Mouse (Mus musculus): Measurements from ENCODE around the gene Nabp2.

Nabp2 gene

DNA sequence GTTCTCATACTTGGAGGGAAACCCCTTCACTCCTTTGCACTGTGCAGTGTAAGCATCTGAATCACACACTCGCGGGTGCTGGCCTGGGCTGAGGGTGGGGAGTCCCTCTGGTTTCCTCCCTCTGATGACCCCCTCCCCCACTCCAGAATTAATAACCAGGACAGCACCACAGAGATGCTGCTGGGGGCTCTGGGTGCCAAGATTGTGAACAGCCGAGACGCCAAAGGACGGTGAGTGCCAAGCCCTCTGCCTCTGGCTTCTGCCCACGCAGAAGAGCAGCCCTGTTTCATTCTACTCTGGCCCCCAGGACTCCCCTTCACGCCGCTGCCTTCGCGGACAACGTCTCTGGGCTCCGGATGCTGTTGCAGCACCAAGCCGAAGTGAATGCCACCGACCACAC lies 22.4 kb downstream of the Nabp2 start:
- no peak for DNase-seq (ENCODE audit: extremely low spot score, low spot score)

DNA sequence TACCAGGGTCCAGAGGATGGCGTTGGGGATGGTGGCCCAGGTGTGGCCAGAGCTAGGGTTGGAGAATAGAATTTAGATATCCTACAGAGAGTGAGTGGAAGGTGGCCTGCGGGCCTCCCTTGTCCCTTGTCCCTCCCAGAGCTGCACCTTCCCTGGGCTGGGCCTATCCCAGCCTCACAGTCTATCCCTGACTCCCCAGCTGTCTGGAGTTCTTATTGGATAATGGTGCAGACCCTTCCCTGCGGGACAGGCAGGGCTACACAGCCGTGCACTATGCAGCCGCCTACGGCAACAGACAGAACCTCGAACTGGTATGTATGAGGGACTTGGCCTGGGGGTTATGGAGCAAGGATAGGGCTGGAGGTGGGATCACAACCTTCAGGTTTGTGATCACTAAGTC lies 25.4 kb downstream of the Nabp2 start:
- DNase-seq (ENCODE audit: extremely low spot score, low spot score): no peak

DNA sequence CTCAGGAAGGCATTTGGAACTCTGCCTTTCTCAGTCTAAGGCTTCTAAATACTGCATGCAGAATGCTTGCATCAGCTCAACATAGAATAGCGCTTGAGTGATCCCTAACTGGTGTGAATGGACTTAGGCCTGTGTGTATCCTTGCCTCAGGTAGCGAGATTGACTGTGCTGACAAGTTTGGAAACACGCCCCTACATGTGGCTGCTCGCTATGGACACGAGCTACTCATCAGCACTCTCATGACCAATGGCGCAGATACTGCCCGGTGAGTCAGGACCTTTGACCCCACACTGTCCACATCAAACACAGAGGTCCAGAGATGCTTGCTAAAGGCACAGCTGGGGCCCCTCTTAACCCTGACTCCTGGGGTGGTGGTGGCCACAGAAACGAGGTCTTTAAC lies 28.8 kb downstream of the Nabp2 start:
- DNase-seq (ENCODE audit: extremely low spot score, low spot score): no peak

DNA sequence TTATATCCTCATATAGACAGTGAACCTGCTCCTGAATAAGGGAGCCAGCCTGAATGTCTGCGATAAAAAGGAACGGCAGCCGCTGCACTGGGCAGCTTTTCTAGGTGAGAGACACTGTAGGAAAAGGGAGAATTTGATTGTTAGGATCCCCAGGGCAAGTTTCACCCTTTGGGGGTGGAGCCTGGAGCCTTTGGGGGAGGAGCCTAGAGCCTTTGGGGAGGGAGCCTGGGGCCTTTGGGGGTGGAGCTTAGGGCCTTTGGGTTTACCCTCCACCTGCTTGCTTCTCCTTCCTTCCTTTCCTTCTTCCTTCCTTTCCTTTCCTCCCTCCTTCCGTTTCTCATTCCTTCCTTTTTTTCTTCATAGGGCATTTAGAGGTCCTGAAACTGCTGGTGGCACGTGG lies 30.7 kb downstream of the Nabp2 start:
- no peak for DNase-seq (ENCODE audit: extremely low spot score, low spot score)

DNA sequence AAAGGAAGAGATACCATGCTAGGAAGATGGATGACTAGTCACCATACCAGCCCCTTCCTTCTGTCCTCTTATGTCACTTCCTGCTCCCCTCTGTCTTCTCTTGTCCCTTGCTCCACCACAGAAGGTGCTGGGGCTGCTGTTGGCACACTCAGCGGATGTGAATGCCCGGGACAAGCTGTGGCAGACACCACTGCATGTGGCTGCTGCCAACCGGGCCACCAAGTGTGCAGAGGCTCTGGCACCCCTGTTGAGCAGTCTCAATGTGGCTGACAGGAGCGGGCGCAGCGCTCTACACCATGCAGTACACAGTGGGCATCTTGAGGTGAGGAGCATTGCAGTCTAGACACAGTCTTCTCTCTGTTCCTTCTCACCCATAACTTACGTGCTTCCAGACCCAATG lies 32.0 kb downstream of the Nabp2 start:
- DNase-seq (ENCODE audit: extremely low spot score, low spot score): no peak

DNA sequence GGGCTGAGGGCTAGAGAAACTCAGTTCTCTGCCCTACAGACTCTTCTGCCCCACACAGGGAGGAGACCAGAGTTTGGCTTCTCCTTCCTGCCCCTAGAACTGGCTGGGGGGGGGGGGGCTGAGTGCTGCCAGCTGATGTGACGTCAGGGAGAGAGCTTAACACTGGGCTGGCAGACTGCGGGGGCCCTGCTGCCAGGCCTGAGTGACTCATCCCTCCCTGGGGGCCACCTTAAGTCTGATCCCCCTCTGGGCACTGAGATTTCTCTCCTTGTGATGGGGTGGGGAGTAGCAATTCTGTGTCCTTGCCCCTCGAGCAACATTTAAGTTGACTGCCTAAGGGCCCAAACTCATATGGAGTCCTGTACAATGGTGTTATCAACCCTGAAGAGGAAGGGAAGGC lies 32.8 kb downstream of the Nabp2 start:
- no peak for DNase-seq (ENCODE audit: extremely low spot score, low spot score)

DNA sequence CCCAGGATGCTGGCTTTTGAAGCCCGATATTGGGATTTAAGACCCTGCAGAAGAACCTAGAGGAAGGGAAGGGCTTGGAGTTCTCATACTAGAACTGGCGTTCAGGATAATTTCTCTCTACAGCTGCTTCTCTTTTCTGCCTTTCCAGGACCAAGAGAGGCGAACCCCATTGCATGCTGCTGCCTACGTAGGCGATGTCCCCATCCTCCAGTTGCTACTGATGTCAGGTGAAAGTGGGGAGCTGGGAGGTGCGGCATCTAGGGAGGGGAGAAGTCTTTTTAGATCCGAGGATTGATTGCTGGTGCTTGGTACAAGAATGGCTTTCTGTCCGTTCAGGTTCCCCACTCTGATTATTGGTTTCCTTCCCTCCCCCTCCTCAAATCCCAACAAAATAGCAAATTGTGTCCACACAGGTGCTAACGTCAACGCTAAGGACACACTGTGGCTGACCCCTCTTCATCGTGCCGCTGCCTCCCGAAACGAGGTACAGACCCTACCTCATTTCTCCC lies 33.3 kb downstream of the Nabp2 start:
- no peak for DNase-seq (ENCODE audit: extremely low spot score, low spot score)

DNA sequence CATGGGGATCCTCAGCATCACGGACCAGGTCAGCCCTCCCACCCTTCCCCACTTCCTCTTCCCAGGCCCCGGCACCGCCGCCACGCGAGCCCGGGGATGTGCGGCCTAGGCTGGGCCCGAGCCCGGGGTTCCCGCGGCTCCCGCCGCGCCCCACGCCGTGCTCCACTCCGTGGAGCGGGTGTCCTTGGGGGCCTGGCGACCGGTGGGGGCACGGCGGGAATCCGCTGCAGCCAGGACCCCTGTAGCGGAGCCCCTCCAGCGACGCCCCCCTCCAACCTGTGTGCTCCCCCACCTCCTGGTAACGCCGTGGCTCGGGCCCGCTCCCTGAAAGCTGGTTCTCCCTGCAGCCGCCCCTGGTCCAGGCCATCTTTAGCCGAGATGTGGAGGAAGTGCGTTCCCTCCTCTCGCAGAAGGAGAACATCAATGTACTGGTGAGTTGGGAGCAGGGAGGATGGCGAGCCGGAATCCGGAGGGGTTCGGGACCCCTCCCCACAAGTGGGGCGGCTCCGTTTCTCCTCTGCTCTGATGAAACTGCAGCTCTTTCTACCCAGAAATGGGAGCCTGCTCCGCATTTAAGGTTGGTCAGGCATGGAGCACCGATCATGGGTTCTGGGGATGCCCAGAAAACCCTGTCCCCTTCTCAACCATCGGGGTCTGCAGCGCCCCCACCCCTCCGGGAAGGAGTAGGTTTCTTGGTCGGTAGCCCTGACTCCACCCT lies 33.9 kb downstream of the Nabp2 start:
- peak; percentile 74 for DNase-seq (ENCODE audit: extremely low spot score, low spot score)

DNA sequence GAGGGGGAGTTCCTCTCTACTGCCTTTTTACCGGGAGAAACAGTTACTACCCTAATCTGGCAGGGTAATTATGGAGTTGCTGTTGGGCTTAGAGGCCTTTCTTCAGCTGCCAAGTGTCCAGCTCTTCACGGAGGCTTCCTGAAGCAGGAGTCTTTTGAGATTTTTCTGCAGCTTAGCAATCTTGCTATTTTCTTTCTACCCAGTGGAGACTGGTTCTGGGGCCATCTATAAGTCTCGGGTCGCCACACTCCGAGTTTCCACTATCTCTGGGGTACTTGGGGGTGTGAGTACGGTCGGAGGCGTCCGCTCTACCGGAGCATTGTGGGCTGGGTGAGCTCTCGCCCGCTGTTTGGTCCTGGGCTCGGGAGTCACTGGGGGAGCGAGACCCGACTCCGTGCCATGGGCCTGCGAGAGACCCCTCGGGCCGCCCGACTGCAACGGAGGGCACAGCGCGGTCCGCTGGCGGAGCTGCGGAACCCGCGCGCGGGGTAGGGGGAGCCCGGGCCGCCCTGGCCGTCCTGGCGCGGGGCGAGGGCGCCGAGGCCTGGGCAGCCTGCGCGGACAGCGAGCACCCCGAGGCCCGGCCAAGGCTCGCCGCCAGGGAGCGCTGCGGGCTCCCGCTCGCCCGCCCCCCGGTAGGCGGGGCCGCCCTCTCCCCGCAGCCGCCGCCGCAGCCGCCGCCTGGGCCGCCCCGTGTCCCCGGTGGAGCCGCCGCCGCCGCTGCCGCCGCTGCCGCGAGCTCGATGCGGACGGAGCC lies 34.7 kb downstream of the Nabp2 start, which contains the start of gene Ankrd52:
TSS of gene Ankrd52 (plus strand) at position 661 of the 757 bp plus-strand sequence.
- DNase-seq (ENCODE audit: extremely low spot score, low spot score): peak; percentile 88

DNA sequence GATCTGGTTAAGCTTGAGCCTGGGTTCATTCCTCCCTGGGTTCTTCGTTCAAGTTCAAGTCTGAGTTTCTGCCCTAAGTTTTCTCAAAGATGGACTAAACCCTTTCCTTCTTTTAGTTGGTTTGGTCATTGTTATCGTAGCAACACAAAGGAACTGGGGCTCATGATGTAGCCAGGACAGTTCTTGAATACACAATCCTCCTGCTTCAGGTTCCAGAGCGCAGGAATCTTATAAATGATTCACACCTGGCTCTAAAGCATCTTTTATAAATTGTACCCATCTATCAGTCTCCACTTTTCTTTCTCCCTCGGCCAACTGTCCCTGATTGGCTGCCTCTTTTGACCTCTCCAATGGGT lies 35.2 kb downstream of the Nabp2 start:
- no peak for DNase-seq (ENCODE audit: extremely low spot score, low spot score)

DNA sequence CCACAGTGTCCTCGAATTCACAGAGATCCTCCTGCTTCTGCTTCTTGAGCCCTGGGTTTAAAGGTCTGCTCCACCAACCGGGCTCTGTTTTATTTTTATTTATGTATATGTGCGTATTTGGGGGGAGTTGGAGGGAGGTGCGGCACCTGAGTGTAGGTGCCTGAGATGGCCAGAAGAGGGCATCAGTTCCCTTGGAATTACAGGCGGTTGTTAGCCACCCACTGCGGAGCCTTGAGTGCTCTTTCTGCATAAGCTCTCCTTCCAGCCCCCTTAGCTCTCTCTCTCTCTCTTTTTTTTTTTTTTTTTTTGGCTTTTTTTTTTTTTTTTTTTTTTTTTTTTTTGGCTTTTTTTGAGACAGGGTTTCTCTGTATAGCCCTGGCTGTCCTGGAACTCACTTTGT lies 36.9 kb downstream of the Nabp2 start:
- no peak for DNase-seq (ENCODE audit: extremely low spot score, low spot score)

DNA sequence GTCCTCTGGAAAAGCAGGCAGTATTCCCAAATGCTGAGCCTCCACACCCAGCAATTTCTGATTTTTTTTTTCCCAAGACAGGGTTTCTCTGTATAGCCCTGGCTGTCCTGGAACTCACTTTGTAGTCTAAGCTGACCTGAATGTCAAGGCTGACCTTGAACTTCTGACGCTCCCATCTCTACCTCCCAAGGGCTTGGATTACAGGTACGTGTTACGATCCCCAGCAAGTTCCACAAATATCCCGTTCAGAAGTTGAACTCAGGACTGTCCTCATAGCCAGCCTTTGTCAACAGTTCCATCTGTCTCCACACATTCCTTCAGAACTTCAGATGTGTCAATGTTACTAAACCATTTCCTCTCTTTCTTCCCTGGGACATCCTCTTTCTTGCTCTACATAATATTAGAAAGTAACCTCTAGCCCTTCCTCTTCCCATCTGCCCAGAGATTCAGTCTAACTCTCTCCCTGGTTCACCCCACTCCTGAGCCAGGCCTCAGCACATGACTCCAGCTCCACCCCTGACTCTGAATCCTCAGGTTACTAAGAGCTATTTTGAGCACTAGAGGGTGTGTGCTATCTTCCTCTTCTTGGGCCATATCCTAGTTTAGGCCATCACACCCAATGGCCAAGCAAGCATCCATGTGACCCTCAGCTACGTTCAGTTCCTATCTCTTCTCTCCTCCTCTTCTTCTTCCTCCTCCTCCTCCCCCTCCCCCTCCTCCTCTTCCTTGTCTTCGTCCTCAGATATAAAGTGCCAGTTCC lies 38.1 kb downstream of the Nabp2 start:
- no peak for DNase-seq (ENCODE audit: extremely low spot score, low spot score)

DNA sequence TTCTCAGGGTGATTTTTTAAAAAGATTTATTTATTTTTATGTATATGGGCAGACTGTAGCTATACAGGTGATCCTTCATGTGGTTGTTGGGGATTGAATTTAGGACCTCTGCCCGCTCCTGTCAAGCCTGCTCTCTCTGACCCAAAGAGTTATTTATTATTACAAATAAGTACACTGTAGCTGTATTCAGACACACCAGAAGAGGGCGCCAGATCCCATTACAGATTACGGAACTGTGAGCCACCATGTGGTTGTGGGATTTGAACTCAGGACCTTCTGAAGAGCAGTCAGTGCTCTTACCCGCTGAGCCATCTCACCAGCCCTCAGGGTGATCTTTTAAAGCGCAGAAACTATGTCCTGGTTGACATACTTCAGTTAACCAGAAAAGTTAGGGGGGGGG lies 39.1 kb downstream of the Nabp2 start:
- DNase-seq (ENCODE audit: extremely low spot score, low spot score): no peak

DNA sequence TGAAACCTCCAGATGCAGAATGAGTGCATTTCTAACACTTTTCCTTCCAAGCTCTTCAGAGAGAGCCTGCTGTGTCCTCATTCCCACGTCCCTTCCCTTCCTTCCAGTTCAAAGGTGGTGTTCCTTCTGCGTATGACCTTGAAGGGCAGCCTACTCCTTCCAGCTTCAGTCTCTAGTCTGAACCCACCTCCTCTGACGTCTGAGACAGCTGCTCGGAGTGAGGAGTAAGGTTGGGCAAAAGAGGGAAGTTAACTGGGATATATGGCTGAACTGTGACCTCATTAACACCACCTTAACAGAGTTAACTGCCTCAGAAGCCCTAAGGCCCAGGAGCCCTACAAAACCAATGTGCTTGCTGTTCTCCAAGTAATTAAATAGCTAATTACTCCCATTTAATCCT lies 40.7 kb downstream of the Nabp2 start:
- DNase-seq (ENCODE audit: extremely low spot score, low spot score): no peak

DNA sequence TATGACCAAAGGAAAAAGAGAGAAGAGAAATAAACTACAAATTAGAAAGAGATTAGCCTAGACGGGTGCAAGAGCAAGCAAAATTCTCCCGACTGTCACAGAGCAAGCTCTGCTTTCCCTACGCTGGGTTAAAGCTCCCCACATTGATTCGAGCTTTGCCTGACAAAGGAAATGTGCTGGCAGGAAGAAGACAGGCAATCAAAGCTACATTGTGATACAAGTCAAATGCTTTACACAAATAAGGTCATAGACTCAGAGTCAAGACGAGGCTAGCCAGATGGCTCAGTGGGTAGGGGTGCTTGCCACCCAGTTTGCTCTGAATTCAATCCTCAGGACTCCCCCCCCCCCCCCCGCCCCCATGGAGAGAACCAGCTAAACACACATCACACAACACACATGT lies 41.3 kb downstream of the Nabp2 start:
- no peak for DNase-seq (ENCODE audit: extremely low spot score, low spot score)

DNA sequence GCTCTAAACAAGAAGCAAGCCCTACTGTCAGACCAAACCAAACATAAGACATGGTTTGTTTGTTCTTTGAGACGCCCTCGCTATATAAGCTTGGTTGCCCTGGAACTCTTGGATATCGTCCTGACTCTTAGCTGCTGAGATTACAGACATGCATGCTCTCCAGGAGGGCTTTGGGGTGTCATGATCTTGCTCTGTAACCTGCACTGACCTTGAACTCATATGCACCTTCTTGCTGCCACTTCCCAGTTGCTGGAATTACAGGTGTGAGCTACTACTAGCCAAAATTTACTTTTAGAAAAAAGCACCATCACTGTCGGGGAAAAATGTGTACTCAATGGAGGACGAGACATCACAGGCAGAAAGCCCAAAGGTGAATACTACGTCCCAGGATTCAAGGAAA lies 41.7 kb downstream of the Nabp2 start:
- DNase-seq (ENCODE audit: extremely low spot score, low spot score): no peak

DNA sequence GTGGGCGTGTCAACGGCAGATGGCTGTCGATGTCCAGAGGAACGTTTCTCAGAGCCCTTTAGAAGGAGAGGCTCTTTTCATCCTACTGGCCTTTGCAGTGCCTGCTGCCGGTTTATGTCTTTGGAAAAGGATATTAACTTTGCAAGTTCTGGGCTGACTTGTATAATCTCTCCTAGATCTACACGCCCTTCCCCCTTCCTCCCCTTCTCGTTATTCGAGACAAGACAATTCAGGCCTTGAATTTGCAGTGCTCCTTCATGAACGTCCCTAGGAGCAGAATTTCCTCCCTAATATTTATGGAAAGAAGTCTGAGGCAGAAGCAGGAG lies 42.1 kb downstream of the Nabp2 start:
- DNase-seq (ENCODE audit: extremely low spot score, low spot score): no peak

DNA sequence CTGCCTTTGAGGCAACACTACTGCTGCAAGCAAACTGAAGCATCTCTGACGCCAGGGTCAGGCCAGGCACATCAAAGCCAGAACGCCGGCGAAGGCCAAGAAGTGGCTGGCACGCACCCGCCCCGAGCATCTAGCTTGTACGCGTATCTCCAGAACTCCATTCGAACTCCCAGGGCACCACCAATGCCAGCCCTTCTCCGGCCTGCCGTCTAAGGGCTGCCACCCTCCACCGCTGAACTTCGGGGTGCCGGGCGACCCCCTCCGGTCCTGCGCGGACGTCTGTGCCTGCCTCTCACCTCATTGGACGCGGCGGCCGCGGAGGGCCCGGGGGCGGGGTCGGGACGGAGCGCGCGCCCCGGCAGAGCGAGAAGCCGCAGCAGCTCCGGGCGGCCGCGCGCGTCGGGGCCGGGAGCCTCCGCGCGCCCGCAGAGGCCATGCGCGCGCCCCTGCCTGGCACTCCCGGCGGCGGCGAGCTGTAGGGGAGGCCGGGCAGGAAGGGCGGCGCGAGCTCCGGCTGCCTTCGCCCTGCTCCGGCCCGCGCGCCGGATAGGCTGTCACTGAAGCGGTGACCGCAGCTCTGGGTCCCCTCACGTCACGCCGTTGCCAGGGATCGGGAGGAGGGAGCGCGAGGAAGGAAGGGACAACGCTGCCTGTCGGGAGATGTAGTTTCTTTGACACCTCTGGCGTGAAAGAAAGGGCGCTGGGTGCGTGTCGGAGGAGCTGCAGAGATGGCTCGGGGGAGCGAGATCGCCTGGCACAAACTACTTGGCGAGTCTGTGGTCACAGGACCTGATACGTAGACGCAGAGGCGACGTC lies 42.7 kb downstream of the Nabp2 start, which contains the start of gene Coq10a:
TSS of gene Coq10a (minus strand) at position 596 of the 816 bp plus-strand sequence.
- peak; percentile 91 for DNase-seq (ENCODE audit: extremely low spot score, low spot score)

DNA sequence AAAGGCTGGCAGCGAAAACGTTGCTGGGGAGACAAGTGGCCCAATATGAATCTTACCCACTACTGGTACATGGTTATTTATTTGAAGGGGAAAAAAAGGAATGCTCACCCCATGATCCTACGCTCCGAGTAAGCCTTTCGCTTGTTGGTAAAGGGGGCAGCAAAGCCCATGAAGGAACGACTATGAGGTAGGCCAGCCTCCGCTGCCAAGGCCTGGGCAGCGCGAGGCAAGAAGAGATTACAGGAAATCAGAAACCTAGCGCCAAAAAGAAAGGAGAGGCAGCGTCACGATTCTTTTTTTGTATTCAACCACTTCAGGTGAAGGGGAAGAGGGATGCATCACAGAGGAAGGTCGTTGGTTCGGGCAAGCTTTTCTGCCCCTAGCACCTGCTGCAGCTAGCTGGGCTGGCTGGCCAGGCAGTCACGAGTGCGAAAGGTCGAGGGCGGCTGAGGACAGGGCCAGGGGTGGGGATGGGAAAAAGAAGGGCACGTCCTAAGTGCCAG lies 43.3 kb downstream of the Nabp2 start:
- no peak for DNase-seq (ENCODE audit: extremely low spot score, low spot score)

DNA sequence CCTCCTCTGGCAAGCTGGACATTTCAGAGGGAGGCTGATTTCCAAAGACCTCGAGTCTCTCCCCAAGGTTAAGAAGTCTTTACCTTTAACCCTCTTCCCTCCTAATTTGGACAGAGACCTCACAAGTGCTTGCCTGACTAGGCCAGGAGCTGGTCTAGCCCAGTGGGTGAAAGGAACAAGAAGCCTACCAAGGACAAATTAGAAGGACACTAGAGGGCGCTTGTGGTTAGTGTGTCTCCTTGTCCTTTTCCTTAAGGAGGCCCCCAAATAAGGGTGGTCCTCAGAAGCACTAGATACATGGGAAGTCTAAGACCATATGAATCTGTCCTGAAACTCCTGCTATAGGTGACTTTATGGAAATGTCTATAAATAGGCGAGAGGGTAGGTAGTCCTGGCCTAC lies 48.7 kb downstream of the Nabp2 start:
- no peak for DNase-seq (ENCODE audit: extremely low spot score, low spot score)

DNA sequence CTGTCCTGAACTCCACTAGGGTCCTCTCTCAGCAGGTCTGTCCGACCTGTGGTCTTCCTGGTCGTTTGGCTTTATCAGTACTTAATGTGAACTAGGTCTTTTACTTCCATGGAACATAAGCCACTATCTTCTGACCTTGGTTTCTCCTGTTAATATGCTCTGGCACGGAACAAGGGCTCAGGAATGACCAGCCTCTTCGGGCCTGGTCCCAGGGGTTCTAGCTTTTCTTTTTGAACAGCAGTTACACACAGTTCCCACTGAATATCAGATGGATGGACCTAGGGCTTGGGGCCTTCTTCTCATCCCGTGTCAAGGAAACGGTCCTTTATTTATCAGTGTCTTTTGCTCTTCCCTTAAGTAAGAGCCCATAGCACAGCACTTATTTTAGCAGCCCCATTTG lies 49.5 kb downstream of the Nabp2 start:
- DNase-seq (ENCODE audit: extremely low spot score, low spot score): no peak

All from neural tube, embryonic 10.5 days (tissue).